Mouse (Mus musculus) Muller cell, postnatal 12 days (primary cell): ENCODE measurements around the gene Hook2.
A peak's percentile ranks its signal among the peaks of the same experiment; 100 is the strongest.

Experiments
- DNase-seq: peaks from one replicate; pipeline ENCODE4 v3.0.0-alpha.2; 2015; ENCODE audit errors: inconsistent ontology term

Gene Hook2

DNA sequence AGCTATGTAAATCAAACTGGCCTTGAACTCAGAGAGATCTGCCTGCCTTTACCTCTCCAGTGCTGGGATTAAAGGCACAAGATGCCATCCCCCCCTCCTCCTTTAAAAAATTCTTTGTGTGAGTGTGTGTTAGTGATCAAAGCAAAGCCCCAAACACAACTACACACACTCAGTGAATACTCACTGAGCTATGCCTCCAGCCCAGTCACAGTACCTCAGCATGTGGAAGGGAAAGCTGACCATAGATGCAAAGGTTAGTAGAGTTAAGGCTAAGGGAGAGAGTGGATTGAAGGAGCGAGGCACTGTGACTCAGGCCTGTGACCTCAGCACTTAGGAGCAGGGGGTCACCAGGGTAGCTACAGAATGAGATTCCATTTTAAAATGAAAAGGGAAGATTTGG lies 17.3 kb upstream of the Hook2 start:
- no peak for DNase-seq

DNA sequence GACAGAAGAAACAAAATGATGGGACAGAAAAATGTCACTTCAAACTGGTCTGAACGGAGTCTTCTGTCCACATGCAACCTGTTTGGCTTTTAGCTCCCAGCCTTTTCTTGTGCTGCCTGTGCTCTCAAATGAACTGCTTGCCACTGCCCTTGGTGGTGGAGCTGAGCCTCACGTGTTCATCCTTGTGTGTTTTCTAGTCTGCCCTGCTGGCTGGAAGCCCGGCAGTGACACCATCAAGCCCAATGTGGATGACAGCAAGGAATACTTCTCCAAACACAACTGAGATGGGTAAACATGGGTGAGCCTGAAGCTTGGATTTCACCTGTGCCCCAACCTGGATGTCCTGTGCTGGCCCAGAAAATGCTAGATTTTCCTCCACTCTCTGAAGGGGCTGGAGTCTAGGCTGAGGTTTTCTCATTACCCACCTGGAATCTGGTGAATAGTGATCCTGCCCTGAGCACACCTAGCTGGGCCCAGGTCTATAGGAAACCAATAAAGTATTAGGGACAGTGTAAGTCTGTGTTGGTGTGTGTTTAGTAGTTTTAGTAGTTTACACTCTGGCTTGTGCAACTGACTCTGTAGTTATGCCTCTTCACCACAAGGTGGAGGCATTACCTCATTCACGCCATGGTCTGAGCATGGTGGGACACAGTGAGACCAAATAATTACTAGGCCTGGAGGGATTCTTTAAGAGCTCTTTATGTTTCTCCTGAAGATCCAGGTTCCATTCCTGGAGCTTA lies 16.4 kb upstream of the Hook2 start:
- peak; percentile 67 for DNase-seq

DNA sequence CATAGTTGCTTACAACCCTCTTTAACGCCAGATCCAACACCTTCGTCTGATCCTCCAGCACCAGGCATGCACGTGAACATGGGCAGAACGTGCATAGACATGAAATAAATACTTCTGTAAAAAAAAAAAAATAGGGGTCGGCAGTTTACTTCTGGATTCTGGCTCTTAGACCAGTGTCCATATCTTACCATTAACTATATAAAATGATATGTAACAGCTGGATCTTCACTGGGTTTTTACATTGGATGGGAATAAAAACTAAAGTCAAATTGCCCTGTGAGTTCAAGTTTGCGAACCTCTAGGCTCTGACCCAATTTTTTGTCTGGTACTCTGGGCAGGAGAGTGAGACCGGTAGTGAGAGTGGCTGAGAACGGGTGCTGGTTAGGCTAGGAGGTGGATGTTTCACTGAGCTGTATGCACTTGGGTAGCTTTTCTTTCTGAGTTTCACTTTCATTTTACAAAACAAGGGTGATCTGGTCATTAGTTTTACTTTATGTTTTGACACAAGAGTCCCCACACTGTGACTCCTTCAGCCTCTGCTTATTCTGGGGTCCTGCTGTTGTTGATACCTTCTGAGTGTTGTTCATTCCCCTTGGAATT lies 15.8 kb upstream of the Hook2 start:
- DNase-seq: peak; percentile 41

DNA sequence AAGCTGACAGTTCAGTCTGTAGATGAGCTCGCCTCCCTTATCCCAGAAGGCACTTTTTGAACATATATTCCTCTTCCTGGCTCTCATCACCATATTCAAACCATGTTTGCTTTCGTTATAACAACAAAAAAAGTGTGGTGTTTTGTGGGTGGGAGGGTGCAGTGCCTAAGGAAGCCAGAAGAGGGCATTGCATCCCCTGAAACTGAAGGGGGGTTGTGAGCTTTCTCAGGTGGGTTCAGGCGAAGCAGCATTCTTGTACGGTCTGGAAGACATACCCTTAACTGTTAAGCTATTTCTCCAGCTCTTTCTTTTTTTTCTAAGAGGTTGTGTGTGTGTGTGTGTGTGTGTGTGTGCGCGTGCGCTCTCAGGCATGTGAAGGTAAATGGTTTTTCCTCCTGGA lies 15.0 kb upstream of the Hook2 start:
- DNase-seq: peak; percentile 73

DNA sequence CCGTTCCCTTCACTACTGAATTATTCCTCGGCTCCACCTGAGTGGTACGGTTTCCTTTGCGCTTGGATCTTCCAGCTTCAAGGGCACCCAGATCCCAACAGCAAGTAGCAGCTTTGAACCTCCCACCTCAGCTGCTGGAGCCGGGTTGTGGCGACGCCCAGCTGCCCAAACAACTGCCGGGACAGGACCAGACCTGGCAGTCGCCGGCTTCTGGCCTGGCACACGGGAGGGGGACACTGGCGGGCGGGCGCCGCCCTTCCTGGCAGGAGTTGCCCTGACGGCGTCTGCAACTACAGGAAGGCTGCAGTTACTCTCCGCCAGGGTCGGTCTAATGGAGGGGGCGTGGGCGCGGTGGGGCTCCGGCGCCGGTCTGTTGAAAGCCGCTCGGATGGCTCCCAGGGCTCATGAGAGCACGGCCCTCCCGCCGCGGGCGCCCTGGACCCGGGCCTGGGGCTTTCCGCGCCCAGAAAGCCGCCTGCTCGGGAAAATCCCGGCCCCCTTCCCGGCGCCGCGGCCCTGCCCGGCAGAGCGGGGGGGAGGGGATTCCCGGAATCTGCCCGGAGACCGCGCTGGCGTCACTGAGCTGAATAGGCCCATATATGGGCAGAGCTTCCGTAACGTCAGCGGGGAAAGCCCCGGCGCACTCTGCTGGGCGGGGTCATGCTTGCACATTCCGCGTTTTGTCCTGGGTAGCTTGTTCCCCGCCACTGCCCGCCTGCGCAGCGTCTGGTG lies 14.2 kb upstream of the Hook2 start:
- peak; percentile 97 for DNase-seq

DNA sequence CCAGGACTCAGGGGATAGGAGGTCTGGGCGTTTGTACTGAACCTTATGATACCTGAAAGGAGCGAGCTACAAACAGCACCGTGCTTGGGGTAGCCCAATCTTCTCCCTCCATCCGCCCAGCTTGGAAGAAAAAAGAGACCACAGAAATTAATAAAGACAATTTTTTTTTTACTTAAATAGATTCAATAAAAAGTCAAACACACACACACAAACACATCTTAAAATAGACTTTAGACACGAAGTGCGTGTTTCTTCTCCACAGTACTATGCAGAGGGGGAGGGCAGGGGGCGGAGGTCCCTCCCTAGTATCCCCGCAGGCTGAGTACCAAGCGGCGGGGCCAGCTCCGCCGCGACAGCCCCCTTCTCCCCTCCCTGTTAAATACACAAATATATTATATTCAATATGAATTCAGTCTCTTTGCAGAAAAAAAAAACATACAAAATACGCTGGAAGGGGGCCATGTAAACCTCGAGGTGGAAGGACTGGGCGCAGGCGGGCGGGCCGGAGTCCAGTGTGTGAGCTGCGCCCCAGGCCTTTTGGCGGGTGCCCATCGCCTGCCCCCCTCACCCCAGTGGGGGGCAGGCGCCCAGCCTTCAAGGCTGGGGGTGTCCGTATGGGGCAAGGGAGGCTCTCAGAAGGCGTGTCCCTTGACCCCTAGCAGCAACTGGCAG lies 13.5 kb upstream of the Hook2 start:
- DNase-seq: peak; percentile 72

DNA sequence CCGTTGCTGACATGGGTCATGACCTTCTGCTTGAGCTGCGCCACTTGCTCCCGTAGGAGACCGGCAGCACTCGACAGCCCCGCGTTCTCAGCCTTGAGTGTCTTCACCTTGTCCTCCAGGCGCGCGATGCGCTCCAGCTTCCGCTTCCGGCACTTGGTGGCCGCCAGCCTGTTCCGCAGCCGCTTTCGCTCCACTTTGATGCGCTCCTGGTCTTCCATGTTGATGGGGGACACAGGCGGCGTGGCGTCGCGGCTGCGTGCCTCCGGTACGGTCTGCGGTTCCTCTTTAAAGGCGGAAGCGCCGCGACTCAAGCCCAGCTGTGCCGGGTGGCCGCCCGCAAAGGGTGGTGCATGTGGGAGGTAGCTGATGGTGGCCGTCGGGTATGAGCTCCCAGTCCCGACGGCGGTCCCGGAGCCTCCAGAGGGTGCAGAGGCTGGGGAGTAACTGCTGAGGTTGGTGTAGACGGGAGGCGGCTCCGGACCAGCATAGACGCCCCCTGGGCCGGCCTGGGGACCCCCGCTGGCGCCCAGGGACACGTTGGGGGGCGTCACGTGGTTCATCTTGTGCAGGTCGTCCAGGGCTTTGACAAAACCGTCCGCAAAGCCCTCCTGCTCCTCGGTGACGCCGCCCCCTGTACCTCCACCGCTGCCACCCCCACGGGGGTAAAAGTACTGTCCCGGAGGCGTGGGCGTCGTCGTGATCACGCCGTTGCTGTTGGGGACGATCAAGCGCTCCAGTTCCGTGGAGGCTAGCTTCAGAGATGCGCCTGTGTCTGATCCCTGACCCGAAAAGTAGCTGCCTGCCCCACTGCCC lies 12.8 kb upstream of the Hook2 start:
- peak; percentile 61 for DNase-seq

DNA sequence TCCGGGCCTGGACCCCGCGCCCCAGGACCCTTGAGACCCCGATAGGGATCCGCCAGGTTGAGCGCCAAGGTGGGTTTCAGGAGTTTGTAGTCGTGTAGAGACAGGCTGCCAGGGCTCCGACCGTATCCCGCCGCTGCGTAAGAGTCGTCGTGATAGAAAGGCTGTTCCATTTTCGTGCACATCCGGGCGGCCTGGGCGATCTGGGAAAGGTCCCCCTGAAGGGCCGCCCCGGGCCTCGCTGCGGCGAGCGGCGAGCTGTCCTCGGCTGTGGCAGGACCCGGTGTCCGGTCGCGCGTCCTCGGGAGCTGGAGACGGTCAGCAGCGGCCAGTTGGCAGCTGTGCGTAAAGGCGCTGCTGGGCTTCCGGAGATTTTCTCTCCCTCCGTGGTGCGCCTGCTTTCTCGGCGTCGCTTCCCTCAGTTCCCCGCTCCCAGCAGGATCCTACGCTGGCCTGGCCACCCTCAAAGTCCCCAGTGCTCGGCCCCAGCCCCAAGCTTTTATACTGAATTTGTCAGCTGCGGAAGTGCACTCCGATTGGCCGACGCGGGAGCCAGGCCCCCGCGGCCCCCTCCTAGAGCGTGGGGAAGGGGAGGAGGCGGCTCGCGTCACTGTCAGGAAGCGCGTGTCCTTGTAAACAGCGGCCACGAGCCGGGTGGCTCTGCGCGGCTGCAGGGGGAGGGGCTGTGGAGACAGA lies 12.0 kb upstream of the Hook2 start, which contains the start of gene Junb:
Gene Junb (minus strand): TSS at position 471 of the 693 bp plus-strand sequence.
- peak; percentile 100 for DNase-seq

DNA sequence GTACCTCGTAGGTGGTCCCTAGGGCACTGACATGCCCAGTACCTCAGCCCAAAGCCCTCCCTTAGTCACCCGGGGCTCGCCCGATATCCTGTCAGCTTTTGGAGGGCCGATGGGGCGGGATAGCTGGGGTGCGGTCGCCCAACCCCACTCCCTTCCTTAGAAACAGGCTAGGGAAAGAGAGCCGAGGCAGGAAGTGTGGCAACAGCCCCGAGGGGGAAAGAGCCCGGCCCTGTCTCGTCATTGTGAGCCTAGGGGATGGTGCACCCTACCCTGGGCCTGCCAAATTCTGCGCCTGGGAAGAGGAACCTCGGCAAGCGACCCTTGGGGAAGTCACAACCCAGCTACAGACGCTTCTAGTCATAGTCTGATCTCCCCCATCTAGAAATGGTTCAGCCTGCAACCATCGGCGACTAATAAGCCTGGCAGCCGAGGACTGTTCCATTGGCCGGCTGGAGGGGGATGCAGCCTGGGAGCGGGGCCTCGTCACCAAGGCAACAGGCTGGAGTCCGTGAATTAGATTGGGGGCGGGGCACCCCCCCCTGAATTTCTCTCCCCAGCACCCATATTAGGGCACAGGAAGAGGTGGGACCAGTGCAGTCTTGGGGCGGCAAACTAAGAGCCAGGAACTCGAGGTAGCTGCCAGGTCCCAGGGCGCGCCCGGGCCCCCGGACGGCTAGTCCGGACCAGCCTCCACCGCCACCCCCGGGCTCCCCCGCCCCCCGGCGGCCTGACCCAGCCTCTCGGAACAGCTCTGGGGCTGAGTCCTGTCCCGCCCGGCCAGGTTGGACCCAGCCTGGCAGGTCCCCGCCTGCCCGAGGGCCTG lies 10.6 kb upstream of the Hook2 start:
- peak; percentile 99 for DNase-seq

DNA sequence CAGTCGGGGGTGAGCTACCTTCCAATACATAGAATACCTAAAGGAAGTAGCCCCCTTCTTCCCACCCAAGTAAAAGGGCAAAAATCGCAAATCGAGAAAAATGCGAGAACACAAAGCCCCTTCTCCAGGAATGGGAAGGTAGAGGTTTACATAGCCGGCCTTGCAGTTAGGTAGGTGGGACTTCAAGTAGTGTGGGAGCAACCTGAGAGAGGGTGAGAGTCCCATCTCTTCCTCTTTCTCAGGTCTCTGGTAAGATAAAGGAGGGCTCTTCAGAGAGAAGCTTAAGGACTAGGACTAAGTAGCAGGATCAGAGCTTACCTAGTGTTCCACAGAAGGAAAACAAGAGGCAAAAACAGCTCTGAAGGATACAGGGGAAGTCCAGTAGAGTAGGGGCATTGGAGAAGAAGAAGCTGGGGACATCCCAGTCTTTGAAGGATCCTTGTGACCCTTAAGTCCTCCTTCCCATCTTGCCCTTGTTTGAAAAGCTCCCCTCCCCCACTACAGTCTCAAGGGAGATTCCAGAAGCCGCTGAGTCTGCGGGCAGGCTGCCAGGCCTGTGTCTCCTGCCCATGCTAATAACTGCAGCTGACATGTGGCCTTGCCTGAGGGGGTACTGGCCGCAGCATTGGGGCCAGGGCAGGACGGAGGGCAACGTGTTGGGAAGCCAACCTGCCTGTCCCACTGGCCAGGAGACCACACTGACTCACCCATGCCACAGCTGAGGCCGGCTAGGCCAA lies 9.6 kb upstream of the Hook2 start:
- peak; percentile 89 for DNase-seq

DNA sequence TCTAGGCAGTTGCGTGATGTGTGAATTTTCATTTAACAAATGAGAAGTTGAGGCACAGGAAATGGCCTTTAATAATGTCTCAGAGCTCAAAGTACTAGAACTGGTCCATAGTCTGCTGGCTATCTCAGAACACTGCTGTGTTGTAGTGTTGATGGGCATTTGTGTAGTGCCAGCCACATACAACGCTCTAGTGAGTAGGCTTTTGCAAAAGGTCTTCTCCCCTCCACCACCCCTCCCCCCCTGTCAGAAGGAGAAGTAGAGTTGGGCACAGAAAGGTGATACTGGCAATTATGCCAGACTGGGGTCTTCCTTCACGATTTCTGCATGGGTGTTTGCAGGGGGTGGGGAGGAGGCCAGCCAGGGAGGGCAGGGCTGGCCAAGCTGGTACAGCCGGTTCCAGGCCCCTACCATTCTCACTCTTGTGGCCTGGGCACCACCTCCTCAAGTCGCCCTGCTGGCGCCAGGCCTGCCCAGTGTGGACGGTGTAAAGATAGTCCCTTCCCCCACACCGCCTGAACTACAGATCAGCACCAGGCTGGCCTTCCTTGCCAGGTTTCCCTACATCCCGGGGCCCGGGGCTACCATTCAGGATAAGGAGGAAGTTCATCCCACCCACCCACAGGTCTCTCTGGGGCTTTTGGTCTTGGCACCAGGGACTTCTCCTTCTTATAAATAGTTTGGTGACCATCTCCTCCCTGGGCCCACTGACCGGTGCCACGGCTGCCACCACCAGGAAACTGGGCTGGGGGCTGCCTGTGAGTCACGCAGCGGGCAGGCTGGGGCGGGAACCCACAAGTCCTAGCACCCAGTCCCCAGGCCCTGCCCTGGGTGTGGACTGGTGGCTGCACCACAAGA lies 8.5 kb upstream of the Hook2 start:
- DNase-seq: no peak

DNA sequence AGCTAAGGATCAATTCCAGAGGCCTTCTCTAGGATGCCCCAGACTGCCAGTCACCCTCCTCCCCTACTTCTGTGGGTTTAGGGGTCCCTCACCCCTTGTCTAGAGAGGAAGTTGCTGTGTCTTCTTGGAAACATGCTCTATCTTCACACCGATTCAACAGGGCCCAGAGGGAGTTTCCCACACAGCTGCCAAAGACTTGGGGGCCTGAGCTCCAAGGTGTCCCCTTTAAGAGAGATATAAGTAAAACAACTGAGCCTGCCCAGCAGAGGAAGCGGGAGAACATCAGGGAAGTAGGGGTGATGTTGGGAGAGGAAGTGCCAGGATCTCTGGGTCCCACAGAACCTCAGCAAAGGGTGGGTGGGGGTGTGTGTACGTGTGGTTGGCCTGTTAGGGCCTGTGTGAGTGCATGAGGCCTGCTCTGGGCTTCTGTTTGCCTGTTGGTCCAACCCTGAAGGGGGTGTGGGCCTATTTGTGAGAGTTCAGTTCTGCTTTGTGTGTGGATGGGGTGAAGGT lies 7.8 kb upstream of the Hook2 start:
- DNase-seq: no peak

DNA sequence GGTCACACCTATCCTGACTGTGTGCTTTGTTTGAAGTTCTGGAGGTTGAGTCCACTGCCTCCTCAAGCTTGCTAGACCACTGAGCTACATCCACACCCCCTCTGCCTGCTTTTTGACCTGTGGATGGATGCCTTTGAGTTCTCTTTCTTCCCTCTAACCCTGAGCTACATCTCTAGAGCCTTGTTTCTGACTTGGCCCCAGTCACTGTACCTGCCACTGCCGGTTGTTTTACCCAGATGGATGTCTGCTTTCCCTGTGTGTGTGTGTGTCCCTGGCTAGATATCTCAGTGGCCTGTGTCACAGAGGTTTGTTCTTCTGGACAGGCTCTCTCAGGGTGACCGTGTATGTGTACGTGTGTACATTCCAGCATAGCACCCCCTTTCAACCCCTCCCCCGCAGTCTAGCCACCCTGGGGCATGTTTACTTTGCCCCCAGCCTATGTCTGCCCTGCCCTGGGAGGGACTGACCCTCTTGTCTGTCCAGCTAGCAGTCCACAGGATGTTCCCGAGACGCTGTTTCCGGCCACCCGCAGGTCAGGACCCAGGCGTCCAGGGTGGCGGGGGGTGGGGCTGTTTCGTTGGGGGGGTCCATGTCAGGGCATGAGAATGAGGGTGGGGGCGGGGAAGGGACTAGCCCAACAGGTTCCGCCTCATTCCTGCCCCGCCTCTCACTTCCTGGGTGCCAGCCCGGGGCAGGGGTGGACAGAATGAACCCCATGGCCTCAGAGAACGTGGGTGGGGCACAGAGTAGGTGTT lies 5.9 kb upstream of the Hook2 start:
- peak; percentile 40 for DNase-seq

DNA sequence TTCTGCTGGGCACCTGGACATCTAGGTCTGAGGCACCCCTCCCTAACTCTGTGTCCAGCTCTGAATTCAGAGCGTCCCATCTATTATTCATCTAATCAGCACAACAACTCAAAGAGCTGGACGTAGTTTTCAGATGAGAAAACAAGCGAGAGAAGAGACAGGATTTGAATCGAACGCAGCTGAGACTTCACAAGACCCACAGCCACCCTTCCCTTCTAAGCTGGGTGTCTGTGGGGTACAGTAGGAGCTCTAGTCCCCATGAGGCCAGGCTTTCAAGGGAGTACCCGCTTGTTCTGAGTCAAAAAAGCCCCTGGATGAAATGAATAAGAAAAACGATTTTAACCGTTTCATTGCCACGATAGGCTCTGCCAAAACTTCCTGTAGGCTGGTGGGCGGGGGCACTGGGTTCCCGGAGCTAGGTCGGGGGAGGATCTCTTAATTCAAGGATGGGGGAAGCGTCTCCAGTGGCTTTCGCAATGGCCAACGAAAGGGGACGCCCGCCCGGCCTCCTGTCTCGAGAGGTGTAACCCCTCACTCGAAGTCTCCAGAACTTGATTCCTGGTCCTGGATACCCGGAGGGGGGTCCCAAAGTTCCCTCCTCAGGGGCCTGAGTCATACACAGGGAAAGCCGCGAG lies 5.2 kb upstream of the Hook2 start:
- DNase-seq: no peak

DNA sequence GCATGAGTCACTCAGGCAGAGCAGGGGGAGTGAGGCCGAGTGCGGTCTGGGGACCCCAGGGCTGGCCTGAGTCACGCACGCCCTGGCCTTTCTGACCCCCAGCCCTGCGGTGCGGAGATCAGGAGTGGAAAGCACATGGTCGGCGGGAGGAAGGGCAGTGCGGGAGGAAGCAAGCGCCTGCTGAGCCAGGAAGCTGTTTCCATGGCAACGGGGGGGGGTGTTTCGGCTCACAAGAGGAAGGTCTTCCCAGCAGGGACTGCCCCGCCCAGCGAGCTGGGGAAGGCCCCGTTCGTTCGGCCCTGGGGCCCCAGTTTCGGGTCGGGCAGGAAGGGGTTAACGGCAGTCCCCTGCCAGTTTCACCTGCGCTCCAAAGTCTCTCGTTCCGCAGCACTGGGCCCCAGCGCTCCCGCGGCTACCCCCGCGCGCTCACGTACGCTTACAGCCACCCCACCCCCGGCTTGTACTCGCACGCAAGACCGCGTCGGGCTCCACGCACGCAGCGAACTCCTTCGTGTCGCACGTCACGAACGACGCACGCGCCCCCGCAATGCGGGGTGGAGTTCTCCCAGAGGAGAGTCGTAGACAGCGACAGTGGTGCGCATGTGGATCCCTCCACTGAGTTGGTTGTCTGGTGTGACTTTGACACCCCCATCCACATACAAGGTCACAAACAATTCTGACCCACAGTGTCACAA lies 4.6 kb upstream of the Hook2 start:
- peak; percentile 91 for DNase-seq

DNA sequence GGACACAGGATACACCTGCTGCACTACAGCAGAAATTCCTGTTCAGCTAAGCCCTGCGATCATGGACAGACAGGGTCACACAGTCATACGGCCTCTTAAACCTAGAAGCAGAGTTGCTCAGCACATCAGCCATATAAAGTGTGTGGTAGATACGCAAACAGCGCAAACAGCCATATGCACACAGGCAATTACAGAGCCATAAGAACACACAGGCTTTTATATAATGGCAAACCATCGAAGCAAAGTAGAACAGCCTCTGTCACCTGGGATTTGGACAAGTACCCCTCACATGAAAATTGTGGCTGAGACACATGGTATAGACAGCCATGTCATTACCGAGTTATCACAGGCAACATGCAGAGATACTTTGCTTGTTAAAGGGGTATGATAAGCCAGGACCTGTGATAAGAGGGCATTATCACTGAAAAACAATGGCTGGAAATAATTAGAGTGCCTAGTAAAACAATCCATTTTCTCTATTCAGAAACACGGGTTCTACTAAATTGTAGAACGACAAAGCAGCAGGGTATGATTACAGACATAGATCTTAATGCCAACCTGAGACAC lies 3.9 kb upstream of the Hook2 start:
- DNase-seq: no peak
